Mouse (Mus musculus): ENCODE measurements around the gene Hoxb4. TPM values are rescaled to one million over a fixed set of nuclear protein-coding genes. Genes with fewer than 3 reads are reported as not detected.
A peak's percentile ranks its signal among the peaks of the same experiment; 100 is the strongest.

Gene Hoxb4
- polyA plus RNA-seq, 1 experiment from 2014 or later, result 0.09 TPM

DNA sequence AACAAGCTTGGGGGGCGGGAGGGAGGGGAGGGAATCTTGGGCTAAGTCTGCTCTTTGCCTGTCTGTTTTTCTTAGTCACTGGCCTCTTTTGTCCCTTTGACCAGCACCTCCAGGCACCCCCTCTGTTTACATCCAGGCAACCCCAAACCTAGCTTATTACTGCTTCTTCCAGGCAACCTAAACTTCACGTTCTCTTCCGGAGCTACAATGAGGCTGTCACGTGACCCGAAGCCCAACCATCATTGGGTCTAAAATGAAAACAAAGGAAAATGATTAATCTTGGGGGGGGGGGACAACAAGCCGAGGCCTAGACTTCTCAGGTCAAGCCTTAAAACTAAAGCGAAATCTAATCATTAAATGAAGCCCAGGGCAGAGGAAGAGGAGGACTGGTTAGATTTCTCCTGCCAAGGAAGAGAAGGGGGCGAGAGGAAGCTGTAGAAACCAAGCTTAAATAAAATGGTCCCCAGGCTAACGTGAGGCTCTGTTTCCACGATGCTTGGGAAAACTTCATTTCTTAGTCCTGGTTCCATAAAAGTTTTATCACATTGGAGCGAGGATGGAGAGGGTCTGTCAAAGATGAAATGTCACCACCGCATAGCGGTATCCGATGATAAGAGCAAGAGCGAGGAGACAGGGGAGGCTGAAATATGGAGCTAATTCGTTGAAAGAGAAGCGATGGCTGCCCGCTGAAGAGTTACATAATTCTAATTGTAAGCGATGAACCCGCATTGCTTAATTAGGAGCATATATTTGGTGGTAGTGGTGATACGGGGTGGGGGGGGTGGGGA lies 30.3 kb downstream of the Hoxb4 start:
- Histone ChIP-seq H3K4me1 (ENCODE audit: control insufficient read depth in 2 of 2, insufficient read depth in 2 of 2, low read length in 2 of 2) (no peaks in the 10 kb centered on the region; a peak in 1 of 4 replicates), H3K4me2 (ENCODE audit: low read length) (0 out of 2 replicates have a peak overlapping the region, but pooled peaks have one; percentile 16), H3K27ac (replicated peaks in 1 of 2; ENCODE audit: control insufficient read depth in 1 of 2, insufficient read depth in 1 of 2, low read depth in 2 of 2, low read length in 2 of 2) (no peak overlapping the region), H3K9ac (ENCODE audit: low read length) (no peak overlapping the region), H3K9me3 (ENCODE audit: control insufficient read depth, low read length) (no peaks in the 10 kb centered on the region), H3K4me3 (ENCODE audit: control insufficient read depth in 1 of 2, insufficient read depth in 1 of 2, low read depth in 1 of 2, low read length in 2 of 2) (no peak overlapping the region), H3K27me3 (ENCODE audit: control insufficient read depth, insufficient read depth, low read length) (peaks cover 95% of the 10 kb centered on the region), H3K36me3 (ENCODE audit: control insufficient read depth, insufficient read depth, low read length) (no peaks in the 10 kb centered on the region)
- 15% methylated on average over 21 of the region's 21 CpGs for WGBS
- no peak for ATAC-seq (ENCODE audit: insufficient number of reproducible peaks, insufficient read depth, low FRiP score, low read depth)

DNA sequence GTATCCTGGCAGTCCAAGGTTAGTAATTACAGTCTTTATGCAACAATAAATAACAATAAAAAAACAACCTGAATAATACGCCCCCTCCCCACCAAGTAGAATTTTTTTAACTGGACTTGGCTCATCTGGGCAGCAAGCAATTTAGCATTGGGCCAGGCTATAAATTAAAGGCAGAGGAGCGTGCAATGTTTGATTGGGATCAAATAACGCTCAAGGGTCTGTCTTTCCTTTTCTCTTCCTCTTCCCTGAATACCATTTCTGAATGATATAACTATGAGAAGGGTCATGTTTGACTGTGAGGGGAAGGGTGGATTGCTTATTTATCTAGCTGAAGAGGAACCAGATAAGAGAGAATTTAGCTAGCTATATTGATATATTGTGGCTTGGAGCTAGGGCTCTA lies 30.9 kb downstream of the Hoxb4 start:
- H3K36me3 ChIP-seq (ENCODE audit: control insufficient read depth, insufficient read depth, low read length), result no peaks in the 10 kb centered on the region
- H3K4me2 ChIP-seq (ENCODE audit: low read length), result no peak overlapping the region
- H3K9me3 ChIP-seq (ENCODE audit: control insufficient read depth, low read length), result no peaks in the 10 kb centered on the region
- no peak overlapping the region for H3K9ac ChIP-seq (ENCODE audit: low read length)
- 65% methylated on average over 3 of the region's 3 CpGs for WGBS
- H3K4me3 ChIP-seq (ENCODE audit: control insufficient read depth in 1 of 2, insufficient read depth in 1 of 2, low read depth in 1 of 2, low read length in 2 of 2), result no peak overlapping the region
- H3K27me3 ChIP-seq (ENCODE audit: control insufficient read depth, insufficient read depth, low read length), result peaks cover 93% of the 10 kb centered on the region
- H3K4me1 ChIP-seq (ENCODE audit: control insufficient read depth in 2 of 2, insufficient read depth in 2 of 2, low read length in 2 of 2), result no peaks in the 10 kb centered on the region; a peak in 1 of 4 replicates
- ATAC-seq (ENCODE audit: insufficient number of reproducible peaks, insufficient read depth, low FRiP score, low read depth), result no peak
- no peak overlapping the region for H3K27ac ChIP-seq (replicated peaks in 1 of 2; ENCODE audit: control insufficient read depth in 1 of 2, insufficient read depth in 1 of 2, low read depth in 2 of 2, low read length in 2 of 2)

DNA sequence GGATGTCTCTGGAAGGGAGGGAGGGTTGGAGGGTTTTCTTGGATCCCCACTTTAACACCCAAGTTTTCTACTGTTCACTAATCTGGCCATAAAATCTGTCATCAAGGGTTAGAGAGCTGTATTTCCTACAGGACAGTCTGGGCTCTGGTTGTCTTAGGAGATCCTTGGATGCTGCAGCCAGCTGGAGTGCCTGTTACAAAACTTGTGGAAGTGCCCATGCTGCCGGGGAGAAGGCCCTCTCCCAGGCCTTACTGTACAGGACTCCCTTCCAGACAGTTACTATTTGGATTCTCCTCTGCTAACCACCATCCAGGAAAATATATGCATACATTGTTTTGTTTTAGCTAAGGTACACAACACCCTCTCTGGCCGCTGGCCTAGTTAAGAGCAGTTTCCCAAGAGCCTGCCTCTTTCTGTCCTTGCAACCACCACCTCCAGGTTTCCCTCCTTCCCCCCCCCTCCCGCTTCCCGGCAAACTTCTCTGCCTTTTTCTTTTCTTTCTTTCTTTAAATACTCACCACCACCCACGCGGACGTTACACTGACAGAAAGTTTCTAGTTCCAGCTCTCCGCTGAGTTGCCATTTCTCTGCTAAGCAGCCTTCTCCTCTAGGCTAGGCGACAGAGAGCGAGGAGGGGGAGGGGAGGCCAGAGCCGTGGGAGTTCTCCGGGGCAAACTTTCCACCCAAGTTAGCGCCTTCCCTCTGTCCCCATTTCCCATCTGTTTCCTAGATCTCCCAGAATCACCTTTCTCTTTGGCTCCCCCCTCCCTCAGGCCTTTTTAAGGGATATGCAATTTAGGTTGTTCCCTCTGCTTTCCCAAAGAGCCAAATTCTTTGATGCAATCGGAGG lies 31.6 kb downstream of the Hoxb4 start:
- no peak overlapping the region for H3K4me2 ChIP-seq (ENCODE audit: low read length)
- H3K36me3 ChIP-seq (ENCODE audit: control insufficient read depth, insufficient read depth, low read length), result no peaks in the 10 kb centered on the region
- no peak for ATAC-seq (ENCODE audit: insufficient number of reproducible peaks, insufficient read depth, low FRiP score, low read depth)
- no peak overlapping the region for H3K27ac ChIP-seq (replicated peaks in 1 of 2; ENCODE audit: control insufficient read depth in 1 of 2, insufficient read depth in 1 of 2, low read depth in 2 of 2, low read length in 2 of 2)
- H3K4me1 ChIP-seq (ENCODE audit: control insufficient read depth in 2 of 2, insufficient read depth in 2 of 2, low read length in 2 of 2), result peaks cover 0 to 3% of the 10 kb centered on the region in 2 experiments; a peak in 3 of 4 replicates
- H3K4me3 ChIP-seq (ENCODE audit: control insufficient read depth in 1 of 2, insufficient read depth in 1 of 2, low read depth in 1 of 2, low read length in 2 of 2), result no peak overlapping the region
- H3K27me3 ChIP-seq (ENCODE audit: control insufficient read depth, insufficient read depth, low read length), result peaks cover 93% of the 10 kb centered on the region
- 24% methylated on average over 14 of the region's 14 CpGs for WGBS
- no peaks in the 10 kb centered on the region for H3K9me3 ChIP-seq (ENCODE audit: control insufficient read depth, low read length)
- no peak overlapping the region for H3K9ac ChIP-seq (ENCODE audit: low read length)

DNA sequence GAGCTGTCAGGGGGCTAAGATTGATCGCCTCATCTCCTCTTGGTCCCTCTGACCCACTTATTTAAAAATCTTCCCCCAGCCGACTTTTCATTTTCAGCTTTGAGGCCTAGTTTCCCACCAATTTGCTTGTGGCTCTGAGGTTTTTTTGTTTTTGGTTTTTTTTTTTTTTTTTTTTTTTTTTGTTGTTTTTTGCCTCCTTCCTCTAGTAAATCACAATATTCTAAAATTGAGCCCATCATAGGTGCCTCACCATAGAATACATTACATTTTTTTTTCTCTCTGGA lies 32.2 kb downstream of the Hoxb4 start, which contains the start of gene Hoxb2:
Gene Hoxb2 (plus strand): TSS at position 185 of the 284 bp plus-strand sequence.
- Histone ChIP-seq H3K4me2 (ENCODE audit: low read length) (no peak within 1 kb of the TSS), H3K4me1 (ENCODE audit: control insufficient read depth in 2 of 2, insufficient read depth in 2 of 2, low read length in 2 of 2) (peaks cover 0 to 3% of the 10 kb centered on the region in 2 experiments; a peak in 3 of 4 replicates), H3K27me3 (ENCODE audit: control insufficient read depth, insufficient read depth, low read length) (peaks cover 92% of the 10 kb centered on the region), H3K4me3 (ENCODE audit: control insufficient read depth in 1 of 2, insufficient read depth in 1 of 2, low read depth in 1 of 2, low read length in 2 of 2) (no peak within 1 kb of the TSS), H3K9me3 (ENCODE audit: control insufficient read depth, low read length) (no peaks in the 10 kb centered on the region), H3K27ac (replicated peaks in 1 of 2; ENCODE audit: control insufficient read depth in 1 of 2, insufficient read depth in 1 of 2, low read depth in 2 of 2, low read length in 2 of 2) (peak within 1 kb of the TSS in 1 of 2 experiments; percentile 65; a peak in 1 of 4 replicates), H3K36me3 (ENCODE audit: control insufficient read depth, insufficient read depth, low read length) (no peaks in the 10 kb centered on the region), H3K9ac (ENCODE audit: low read length) (no peak within 1 kb of the TSS; the same call in 1 of the 2 replicates)
- no peak for ATAC-seq (ENCODE audit: insufficient number of reproducible peaks, insufficient read depth, low FRiP score, low read depth)
- WGBS, result 34% methylated on average over 2 of the region's 2 CpGs

DNA sequence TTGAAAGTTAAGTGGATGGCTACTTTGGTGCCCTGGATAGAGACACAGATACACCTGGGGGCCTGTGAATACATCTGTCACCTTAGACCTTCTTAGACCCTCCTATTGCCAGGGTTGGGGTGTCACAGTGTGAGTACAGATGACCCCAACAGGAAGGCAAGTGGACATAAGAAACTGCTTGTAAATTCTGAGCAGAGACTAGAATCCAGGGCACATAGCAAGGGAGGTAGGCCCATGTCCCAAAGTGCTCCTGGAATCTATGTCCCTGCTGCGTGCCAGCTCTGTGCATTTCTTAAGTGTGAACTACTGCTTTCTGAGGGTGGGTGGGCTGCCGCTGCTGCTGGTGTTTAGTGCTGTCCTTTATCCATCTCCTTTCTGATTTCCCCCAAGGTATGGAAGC lies 32.7 kb downstream of the Hoxb4 start:
- peaks cover 91% of the 10 kb centered on the region for H3K27me3 ChIP-seq (ENCODE audit: control insufficient read depth, insufficient read depth, low read length)
- no peak overlapping the region for H3K4me3 ChIP-seq (ENCODE audit: control insufficient read depth in 1 of 2, insufficient read depth in 1 of 2, low read depth in 1 of 2, low read length in 2 of 2)
- no peak for ATAC-seq (ENCODE audit: insufficient number of reproducible peaks, insufficient read depth, low FRiP score, low read depth)
- H3K9ac ChIP-seq (ENCODE audit: low read length), result no peak overlapping the region; the same call in 1 of the 2 replicates
- H3K4me2 ChIP-seq (ENCODE audit: low read length), result no peak overlapping the region
- no peaks in the 10 kb centered on the region for H3K9me3 ChIP-seq (ENCODE audit: control insufficient read depth, low read length)
- 64% methylated on average over 2 of the region's 2 CpGs for WGBS
- no peaks in the 10 kb centered on the region for H3K36me3 ChIP-seq (ENCODE audit: control insufficient read depth, insufficient read depth, low read length)
- H3K4me1 ChIP-seq (ENCODE audit: control insufficient read depth in 2 of 2, insufficient read depth in 2 of 2, low read length in 2 of 2), result peaks cover 0 to 3% of the 10 kb centered on the region in 2 experiments; a peak in 3 of 4 replicates
- no peak overlapping the region for H3K27ac ChIP-seq (replicated peaks in 1 of 2; ENCODE audit: control insufficient read depth in 1 of 2, insufficient read depth in 1 of 2, low read depth in 2 of 2, low read length in 2 of 2)

DNA sequence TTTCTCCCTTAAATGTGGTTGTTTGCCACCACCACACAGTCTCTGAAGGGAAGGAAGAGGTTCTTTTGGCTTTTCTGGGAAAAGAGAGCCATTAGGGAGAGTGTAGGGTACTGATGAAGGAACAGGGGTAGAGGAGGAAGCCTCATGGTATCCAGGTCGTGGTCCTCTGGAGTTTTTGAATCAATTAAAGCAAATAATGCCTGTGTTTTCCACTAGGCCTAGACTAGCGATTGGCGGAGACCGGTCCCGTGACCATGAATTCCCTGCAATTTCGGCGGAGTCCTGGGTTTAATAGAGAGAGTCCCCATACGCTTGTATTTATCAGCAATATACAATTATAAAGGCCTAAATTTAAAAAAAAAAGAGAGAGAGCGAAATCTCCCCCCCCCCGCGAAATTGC lies 33.2 kb downstream of the Hoxb4 start:
- peak overlapping the region in 1 of 2 experiments; percentile 40; a peak in 2 of 4 replicates for H3K4me3 ChIP-seq (ENCODE audit: control insufficient read depth in 1 of 2, insufficient read depth in 1 of 2, low read depth in 1 of 2, low read length in 2 of 2)
- peak overlapping the region; percentile 62 for H3K9ac ChIP-seq (ENCODE audit: low read length)
- peak overlapping the region; percentile 63 for H3K4me2 ChIP-seq (ENCODE audit: low read length)
- peak overlapping the region in 1 of 2 experiments; percentile 65; a peak in 1 of 4 replicates for H3K27ac ChIP-seq (replicated peaks in 1 of 2; ENCODE audit: control insufficient read depth in 1 of 2, insufficient read depth in 1 of 2, low read depth in 2 of 2, low read length in 2 of 2)
- peaks cover 0 to 3% of the 10 kb centered on the region in 2 experiments; a peak in 2 of 4 replicates for H3K4me1 ChIP-seq (ENCODE audit: control insufficient read depth in 2 of 2, insufficient read depth in 2 of 2, low read length in 2 of 2)
- no peaks in the 10 kb centered on the region for H3K9me3 ChIP-seq (ENCODE audit: control insufficient read depth, low read length)
- no peak for ATAC-seq (ENCODE audit: insufficient number of reproducible peaks, insufficient read depth, low FRiP score, low read depth)
- WGBS, result 28% methylated on average over 11 of the region's 11 CpGs
- H3K27me3 ChIP-seq (ENCODE audit: control insufficient read depth, insufficient read depth, low read length), result peaks cover 91% of the 10 kb centered on the region
- H3K36me3 ChIP-seq (ENCODE audit: control insufficient read depth, insufficient read depth, low read length), result no peaks in the 10 kb centered on the region

DNA sequence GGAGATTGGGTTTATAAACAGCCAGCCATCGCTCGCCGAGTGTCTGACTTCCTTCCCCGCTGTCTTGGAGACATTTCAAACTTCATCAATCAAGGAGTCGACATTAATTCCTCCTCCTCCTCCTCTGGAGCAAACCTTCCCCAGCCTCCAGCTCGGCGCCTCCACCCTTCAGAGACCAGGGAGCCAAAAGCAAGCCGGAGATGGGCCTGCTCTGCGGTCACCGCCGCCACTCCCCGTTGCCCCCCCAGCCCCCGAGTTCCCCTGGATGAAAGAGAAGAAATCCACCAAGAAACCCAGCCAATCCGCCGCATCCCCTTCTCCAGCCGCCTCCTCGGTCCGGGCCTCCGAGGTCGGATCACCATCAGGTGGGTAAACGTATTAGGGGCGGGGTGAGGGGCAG lies 33.8 kb downstream of the Hoxb4 start:
- H3K36me3 ChIP-seq (ENCODE audit: control insufficient read depth, insufficient read depth, low read length), result no peaks in the 10 kb centered on the region
- peak overlapping the region; percentile 63 for H3K4me2 ChIP-seq (ENCODE audit: low read length)
- WGBS, result 3% methylated on average over 22 of the region's 22 CpGs
- H3K4me1 ChIP-seq (ENCODE audit: control insufficient read depth in 2 of 2, insufficient read depth in 2 of 2, low read length in 2 of 2), result peaks cover 0 to 3% of the 10 kb centered on the region in 2 experiments; a peak in 2 of 4 replicates
- no peak for ATAC-seq (ENCODE audit: insufficient number of reproducible peaks, insufficient read depth, low FRiP score, low read depth)
- peak overlapping the region; percentile 50 to 65; a peak in 3 of 4 replicates for H3K27ac ChIP-seq (replicated peaks in 1 of 2; ENCODE audit: control insufficient read depth in 1 of 2, insufficient read depth in 1 of 2, low read depth in 2 of 2, low read length in 2 of 2)
- peaks cover 91% of the 10 kb centered on the region for H3K27me3 ChIP-seq (ENCODE audit: control insufficient read depth, insufficient read depth, low read length)
- H3K4me3 ChIP-seq (ENCODE audit: control insufficient read depth in 1 of 2, insufficient read depth in 1 of 2, low read depth in 1 of 2, low read length in 2 of 2), result peak overlapping the region; percentile 40 to 43
- H3K9ac ChIP-seq (ENCODE audit: low read length), result peak overlapping the region; percentile 62
- H3K9me3 ChIP-seq (ENCODE audit: control insufficient read depth, low read length), result no peaks in the 10 kb centered on the region

Measured in heart, embryonic 14.5 days (tissue).